In the genomic region with DNA sequence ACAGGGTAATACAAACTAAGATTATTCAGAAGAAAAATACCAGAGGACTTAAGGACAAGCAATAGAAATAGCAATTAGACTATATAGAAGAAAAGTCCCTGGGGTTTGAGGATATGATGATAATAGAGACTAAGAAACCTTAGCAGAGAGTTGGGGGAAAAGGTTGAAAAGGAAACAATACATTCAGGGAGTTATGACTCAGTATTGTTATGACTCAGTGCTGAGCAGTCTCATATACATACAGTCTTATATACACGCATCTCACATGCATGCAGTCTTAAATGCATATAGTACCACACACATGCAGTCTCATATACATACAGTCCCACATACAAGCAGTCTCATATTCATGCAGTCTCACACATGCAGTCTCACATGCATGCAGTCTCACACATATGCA, we compare ENCODE assay signal across 35 mouse cellular contexts. TPM values are rescaled to one million over a fixed set of nuclear protein-coding genes. Genes with fewer than 3 reads are reported as not detected.
"Had no signal": no experiment of that assay in that cellular context is flagged by ENCODE, and none has a peak within 500 bp of the region (broad histone marks: within the 10 kb centered on the region; RNA-seq: fewer than 3 reads in every experiment).

No protein-coding gene starts in this region.

- H3K4me3 ChIP-seq: heart, adult 2 months; heart, embryonic 13.5 days; heart, embryonic 15.5 days; hindbrain, embryonic 13.5 days; hindbrain, embryonic 15.5 days; kidney, embryonic 15.5 days; limb, embryonic 13.5 days; limb, embryonic 15.5 days; liver, embryonic 12.5 days had no signal

- ATAC-seq: hindbrain, postnatal 0 days; intestine, embryonic 16.5 days; liver, embryonic 12.5 days had no signal

- H3K36me3 ChIP-seq: heart, embryonic 13.5 days; heart, embryonic 15.5 days; hindbrain, embryonic 13.5 days; hindbrain, embryonic 15.5 days; kidney, embryonic 15.5 days; limb, embryonic 13.5 days; limb, embryonic 15.5 days; liver, embryonic 12.5 days had no signal

- DNase-seq: gastrocnemius, postnatal 14 days; gastrocnemius, postnatal 36 days; heart, adult 11 months; heart, adult 2 months; heart, postnatal 14 days; heart, postnatal 36 days; kidney, adult 11 months; kidney, adult 2 months; kidney, adult 9 months; kidney, postnatal 14 days; kidney, postnatal 36 days; layer of hippocampus, adult 9-11 months; layer of hippocampus, postnatal 36 days; left cerebral cortex, postnatal 4 days had no signal

- H3K4me1 ChIP-seq: heart, embryonic 13.5 days; heart, embryonic 15.5 days; hindbrain, embryonic 13.5 days; hindbrain, embryonic 15.5 days; kidney, embryonic 15.5 days; limb, embryonic 13.5 days; limb, embryonic 15.5 days had no signal

- H3K9me3 ChIP-seq: heart, embryonic 15.5 days; hindbrain, embryonic 13.5 days; hindbrain, embryonic 15.5 days; kidney, embryonic 15.5 days; limb, embryonic 13.5 days; limb, embryonic 15.5 days; liver, embryonic 12.5 days had no signal

- H3K27me3 ChIP-seq: heart, embryonic 13.5 days; heart, embryonic 15.5 days; hindbrain, embryonic 13.5 days; hindbrain, embryonic 15.5 days; kidney, embryonic 15.5 days; limb, embryonic 13.5 days; limb, embryonic 15.5 days; liver, embryonic 12.5 days had no signal

RNA-seq across cellular contexts. Expression of a gene that starts 16.3 kb away (rescaled TPM):
- polyA plus RNA-seq: hindbrain, embryonic 13.5 days; hindbrain, embryonic 15.5 days; liver, adult 2 months had no signal

RNA-seq across cellular contexts. Expression of a gene that starts 52.3 kb away (rescaled TPM):
- total RNA-seq: gastrocnemius, adult 18-20 months; gastrocnemius, postnatal 14 days; gastrocnemius, postnatal 36 days; hindbrain, postnatal 0 days; layer of hippocampus, adult 18-20 months; layer of hippocampus, adult 8-10 months; layer of hippocampus, postnatal 14 days; layer of hippocampus, postnatal 36 days; left cerebral cortex, adult 18-20 months; left cerebral cortex, adult 8-10 months; left cerebral cortex, postnatal 25 days; left cerebral cortex, postnatal 4 days had no signal
- polyA plus RNA-seq: heart, embryonic 11.5 days; heart, embryonic 13.5 days; hindbrain, embryonic 11.5 days; hindbrain, embryonic 13.5 days; hindbrain, embryonic 15.5 days; hindbrain, postnatal 0 days; limb, embryonic 11.5 days; liver, embryonic 12.5 days had no signal
